Mouse (Mus musculus) cerebellum, adult 11-12 months (tissue): ENCODE measurements around the gene Fam83b.

Source experiments
- DNase-seq: peaks from one replicate; pipeline ENCODE4 v3.0.0; 2022

Gene Fam83b

DNA sequence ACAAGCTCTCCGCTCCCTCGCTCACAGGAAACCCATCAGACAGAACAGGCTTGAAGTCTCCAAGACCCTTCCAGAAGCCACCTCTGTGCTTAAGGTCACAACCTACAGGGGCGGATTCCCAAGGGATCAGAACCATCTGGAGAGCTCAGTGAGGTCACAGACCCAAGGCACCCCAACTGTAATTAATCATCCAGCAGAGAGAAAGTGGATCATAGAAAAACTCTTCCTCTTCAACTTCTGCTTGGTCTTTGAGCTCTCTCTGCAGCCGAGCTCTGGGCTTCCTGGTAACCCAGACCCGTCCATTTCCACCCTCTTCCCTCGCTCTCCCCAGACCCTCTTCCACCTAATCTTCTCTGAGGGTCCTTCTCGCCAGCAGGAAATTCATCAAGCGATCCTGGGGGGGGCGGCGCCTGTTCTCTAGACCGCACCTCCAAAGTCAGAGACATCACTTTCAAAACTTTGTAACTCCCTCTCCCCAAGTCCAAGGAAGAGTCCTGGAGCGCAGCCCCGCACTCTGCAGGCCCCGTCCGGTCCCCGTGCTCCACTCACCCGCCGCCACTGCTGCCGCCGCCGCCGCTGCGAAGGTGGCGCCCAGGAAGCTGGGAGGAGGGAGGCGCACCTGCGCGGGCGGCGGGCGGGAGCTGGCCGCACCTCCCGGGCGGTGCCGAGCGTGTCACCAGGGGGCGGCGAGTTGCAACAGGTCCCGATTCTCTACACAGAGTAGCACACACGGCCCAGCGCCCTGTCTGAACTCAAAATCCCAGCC, at the start of gene Fam83b:
TSS of gene Fam83b (minus strand) at position 602 of the 766 bp plus-strand sequence.
- DNase-seq, result no peak

DNA sequence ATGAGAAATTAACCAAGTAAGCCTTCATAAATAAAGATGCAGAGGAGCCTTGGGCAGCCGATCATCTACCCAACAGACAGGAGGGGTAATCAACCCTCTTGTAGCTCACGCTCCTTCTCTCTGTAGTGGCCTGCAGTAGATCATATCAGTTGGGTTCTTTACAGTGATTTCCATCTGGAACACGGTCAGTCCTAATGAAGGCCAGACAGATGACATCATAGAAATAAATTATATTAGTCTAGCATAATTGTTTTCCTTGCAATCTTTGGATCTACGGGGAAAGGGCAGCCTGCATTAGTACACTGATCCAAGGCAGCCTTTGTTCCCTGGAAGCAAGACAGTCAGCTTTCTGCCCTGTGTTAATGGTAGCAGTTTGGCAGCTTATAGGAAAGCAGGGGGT, 47.2 kb upstream of the Fam83b start:
- DNase-seq, result no peak

DNA sequence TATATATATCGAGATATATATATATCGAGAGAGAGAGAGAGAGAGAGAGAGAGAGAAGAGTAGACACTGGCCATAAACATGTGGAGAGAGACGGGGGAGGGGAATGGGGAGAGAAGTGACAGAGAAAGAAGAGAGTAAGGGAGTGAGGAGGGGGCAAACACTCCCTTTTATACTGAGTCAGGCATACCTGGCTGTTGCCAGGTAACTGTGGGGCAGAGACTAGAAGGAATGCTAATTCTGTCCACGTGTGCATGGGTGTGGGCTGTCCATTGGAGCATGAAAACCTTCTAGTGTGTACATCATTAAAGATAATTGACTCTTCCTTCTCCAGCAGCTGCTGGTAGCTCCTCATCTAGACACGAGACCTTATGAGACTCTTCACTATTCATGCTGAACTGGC, 36.8 kb upstream of the Fam83b start:
- no peak for DNase-seq

DNA sequence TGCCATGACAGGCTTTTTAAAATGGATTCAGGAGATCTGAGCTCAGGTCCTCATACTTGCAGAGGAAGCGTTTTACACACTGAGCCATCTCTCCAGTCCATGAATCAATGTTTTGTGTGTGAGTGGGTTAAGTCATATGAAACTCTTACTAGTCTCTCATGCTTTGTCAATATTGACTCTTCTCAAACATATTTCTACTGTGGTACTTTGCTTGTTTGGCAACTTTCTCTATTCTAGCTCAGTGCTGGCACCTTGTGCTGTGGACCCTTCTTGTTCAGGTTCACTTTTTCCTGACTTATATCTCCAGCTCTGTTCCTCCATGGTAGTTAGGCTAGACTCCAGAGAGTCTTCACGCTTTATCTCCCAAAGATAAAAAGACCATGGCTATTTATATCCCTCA, 36.0 kb upstream of the Fam83b start:
- no peak for DNase-seq

DNA sequence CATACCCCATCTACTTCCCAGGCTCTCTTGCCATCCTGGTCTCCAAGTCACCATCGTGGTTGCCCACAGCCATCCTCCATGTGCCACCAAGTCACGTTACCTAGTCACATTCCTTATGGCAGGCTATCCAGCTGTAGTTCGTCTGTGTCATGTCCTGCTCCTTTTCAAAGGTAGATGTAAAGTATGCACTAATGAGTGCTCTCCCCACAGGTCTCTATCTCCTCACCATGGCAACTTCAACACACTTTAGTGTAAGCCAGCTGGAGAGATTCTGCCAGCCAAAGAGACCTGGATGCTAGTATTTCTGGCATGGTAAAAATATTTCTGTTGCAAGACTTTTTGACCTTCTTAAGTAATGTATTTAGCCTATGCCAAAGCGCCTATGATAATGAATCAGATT, 30.5 kb upstream of the Fam83b start:
- no peak for DNase-seq

DNA sequence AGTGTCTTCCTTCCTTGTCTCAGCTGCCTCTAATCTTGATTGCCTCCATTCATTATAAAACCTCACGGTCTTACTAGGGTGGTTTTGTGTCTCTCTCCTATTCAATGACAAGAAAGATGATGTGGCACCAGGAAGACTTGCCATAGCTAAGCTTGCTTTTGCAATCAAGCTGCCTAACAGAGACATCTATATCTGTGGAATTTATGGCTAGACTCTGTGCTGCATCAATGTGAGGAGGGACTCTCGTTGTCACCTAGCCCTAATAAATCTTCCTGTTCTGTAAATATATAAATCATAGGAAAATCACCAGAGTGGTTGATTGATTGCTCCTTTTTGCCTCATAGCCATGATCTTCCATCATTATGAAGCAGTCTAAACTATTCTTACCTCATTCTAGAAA, 26.9 kb upstream of the Fam83b start:
- DNase-seq, result no peak

DNA sequence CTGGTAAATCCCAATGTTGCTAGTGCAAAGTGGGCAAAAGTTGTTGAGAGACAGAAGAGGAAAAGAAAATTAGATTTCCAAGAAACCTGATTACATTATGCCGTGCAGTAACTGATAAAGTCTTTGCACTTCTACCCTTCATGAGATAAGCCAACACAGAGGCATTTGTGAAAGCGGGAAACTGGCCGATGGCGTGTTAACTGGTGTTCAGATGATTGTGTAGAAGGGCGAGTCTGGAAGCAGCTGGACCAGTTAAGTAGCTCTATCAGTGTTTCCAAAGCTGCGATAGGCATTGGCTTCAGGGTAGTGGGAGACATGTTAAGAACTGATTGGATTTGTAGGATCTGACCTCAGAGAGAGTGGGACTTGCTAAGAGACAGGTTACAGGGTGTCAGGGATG, 17.0 kb upstream of the Fam83b start:
- DNase-seq, result no peak

DNA sequence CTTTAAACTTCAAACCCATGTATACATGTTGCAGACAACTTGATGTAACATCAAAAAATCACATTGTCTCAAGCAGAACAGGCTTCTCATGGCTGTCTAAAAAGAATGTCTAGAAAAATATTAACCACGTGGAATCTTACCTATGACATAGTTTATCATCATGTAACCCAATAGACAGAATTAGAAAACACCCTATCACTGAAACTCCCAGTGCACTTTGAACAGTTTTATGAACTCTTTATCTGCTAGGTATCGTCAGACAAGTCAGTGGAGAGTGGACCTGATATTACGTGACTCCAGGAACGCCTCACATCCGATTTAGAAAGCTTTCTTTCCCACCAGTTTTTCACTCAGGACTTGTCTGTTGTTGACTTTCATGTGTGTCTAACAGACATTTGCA, 15.1 kb upstream of the Fam83b start:
- no peak for DNase-seq

DNA sequence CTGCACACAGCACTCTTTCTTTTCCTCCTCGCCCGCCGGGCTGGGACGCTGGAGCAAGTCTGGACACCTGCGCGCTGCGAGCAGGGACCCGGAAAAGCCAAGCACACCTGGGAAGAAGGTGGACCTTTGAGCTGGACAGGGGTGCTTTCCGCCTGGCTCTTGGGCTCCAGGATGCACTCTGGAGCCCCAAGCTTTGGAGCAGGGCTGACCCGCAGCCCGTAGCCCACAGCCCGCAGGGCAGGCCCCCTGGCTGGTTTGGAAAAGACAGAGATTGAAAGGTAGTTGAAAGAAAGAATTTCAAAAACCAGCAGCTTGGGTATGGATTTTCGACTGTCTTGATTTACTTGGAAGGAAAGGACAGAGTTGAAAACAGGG, 352 bp upstream of the Fam83b start:
- DNase-seq, result no peak

DNA sequence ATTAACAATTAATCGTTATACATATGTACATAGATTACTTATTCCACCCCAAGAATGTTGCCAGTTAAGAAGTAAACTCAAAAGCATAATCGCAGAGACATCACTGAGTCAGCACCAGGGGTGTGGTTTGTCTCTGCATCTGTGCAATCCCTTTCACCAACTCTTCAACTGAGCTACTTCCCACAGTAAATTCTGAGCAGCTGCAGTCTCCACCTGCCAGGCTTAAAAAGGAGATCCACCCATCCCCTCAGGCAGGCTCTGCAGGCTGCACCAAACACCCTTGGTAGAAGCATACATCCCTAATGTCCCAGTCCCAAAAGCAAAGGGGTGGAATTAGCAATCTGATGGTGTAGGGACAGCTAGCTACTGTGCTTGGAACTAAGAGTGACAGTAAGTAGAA, 1.3 kb downstream of the Fam83b start:
- no peak for DNase-seq

DNA sequence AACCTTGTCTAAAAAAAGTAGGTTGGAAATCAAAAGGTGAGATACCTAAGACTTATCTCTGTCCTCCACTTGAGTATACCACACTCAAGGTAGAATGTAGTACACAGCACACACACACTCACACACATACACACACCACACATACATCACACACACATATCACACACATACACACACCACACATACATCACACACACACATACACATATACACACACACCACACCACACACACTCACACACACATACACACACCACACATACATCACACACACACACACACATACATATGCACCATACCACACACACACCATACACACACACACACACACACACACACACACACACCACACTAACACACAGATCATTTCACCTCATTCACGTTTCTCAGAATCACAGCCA, 2.8 kb downstream of the Fam83b start:
- no peak for DNase-seq

DNA sequence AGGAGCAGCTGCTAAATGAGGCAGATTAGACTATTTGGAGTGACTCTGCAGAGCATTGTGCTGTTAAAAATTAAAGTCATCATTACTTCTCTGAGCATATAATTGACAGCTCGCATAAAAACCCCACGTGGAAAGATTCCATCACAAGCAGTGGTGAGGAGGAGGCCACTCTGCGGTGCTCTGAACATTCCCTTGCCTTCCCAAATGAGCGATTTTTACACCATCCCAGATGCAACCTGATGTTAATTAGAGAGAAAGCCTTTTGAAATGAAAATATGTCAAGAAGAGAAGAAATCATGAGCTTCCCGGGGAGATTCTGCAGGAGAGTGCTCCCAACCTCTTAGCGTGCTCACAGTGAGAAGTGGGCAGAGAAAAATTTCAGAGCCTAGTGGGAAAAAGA, 4.1 kb downstream of the Fam83b start:
- no peak for DNase-seq

DNA sequence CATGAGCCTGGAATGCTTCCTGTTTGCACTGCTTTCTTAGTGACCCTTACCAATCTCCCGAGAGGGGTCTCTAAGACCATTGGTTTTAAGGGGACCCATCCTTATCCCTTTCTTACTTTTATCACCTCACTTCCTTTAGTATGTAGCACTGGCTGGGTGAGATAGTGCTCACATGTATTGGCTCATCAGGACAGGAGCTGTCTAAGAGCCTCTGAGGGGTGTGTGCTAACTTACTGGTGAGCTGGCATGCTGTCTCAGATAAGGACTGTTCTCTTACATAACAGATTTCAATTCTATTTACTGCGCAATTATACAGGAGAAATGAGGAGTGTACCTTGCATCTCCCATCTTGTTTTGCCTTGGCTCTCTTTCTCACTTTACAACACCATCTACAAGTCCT, 7.7 kb downstream of the Fam83b start:
- DNase-seq, result no peak

DNA sequence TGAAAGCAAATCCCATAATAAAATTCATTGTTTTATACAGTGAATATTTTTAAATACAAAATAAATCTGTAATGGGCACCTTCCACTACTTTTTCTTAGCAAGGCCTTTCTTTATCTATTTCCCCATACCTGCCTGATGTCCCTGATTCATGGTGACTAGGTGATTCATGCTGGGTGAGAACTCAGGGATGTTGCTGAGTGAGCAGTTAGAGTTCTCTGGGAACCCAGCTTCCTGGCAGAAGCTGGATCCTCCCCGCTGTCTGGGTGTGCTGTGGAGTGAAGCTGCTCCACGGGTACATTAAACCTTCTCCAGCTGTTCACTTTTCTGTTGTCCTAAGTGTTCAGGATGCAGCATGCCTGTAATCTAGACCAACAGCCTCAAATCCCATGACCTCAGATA, 13.2 kb downstream of the Fam83b start:
- DNase-seq, result no peak

DNA sequence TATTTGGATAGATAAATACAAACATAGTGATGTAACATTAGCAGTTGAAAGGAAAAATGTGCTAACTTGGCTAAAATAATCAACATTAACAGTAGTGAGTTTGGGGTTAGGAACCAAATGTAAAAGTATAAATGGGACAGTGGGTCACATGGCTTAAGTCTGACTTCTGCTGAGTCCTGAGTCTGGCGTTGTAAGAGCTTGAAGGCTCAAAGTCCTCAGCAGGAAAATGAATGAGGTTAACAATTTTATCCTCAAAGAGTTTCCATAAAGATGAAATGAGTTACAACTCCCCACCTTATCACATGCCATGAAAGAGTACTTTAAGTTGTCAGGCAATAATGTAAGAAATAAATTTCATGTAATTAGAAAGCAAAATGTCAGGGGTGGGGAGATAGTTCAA, 13.8 kb downstream of the Fam83b start:
- DNase-seq, result no peak

DNA sequence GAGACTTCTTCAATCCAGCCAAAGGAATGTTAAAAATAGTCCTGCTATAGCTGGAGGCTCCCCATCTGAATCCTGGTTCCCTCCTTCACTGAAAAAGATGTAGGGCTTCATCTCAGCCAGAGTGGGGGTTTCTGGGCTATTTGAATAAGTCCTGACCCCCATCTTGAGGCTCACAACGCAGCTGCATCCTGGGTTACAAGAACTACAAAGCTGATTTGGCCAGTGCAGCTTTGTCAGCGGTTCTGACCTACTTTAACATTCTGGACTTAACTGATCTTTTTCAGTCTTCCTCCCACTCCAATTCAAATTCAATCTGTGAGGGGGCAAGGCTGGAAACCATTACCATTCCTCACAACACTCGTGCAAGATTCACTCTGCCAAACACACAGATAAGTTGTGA, 20.2 kb downstream of the Fam83b start:
- DNase-seq, result peak; percentile 2

DNA sequence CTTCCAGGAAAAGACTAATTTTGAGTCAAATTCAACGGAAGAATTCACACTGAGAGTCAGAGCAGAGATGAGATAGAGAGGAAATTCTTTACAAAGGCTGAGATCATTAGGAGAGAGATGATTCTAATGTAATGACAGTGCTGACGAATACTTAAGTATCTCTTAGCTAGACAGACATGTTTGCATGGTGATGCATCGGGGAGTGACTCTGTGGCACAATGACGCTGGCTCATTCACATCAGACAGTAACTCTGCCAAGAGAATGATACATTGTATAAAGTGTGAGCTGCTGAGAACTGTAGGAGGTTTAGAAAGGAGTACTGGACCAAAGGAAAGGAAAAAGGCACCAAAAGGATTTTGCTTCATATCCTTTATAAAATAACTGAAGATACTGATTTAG, 26.2 kb downstream of the Fam83b start:
- no peak for DNase-seq

DNA sequence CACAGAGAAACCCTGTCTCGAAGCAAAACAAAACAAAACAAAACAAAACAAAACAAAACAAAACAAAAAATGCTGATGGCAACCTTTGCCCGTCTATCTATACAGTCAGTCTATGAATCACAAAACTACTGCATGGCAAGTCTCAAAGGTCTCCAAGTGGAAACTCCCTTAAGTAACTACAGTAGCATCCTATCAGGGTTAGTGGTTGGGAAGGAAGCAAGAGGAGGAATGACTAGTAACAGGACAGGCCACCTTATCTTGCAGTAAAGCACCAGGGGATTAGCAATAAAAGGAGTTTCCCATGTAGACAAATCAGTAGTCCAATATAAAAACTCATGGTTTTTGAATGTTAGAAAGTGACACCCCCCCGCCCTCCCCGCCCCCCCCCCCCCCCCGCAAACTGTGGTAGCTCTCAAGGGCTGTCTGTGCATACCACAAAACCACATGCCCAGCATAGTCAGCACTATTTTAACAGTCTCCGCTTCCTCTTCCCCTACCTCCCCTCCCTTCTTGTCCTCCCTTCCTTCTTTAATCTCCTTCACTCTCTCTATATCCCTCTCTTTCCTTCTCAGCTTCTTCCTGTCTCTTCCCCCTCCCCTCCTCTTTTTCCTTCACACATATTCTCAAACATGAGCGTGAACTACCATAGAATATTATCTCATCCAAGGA, 26.8 kb downstream of the Fam83b start:
- DNase-seq, result no peak

DNA sequence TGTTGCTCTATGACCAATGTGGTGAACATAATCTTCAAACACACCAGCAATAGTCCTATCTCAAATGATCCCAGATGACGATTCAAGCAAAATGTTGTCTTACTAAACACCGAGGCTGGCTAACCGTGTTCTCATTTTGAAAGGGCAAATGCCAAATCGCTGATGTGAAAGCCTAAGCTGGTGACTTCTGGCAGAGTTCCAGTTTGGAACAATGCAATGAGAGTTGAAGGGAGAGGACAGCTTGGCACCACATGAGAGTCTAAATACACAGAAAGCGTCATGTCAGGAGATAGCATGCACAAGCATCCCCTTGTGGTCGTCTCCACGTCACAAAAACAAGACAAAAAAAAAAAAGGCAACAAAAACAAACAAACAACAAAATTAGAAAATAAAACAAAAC, 27.6 kb downstream of the Fam83b start:
- no peak for DNase-seq

DNA sequence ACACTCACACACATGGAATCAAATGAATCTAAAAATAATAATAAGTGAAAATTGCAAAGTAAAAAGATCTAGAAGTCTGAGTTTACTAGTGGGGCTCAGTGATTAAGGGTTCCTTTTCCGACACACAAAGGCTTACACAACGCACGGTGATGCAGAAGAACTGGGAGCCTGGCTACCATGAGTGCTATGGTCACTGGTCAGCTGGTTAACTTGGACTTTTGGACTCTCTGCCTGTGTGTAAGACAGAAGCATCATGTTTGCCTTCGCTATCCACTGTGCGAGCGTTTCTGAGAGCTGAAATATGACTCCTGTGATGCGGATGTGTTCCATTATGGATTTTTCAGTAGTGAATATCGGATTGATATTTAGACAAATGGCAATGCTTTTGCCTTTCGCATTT, 30.9 kb downstream of the Fam83b start:
- DNase-seq, result no peak

DNA sequence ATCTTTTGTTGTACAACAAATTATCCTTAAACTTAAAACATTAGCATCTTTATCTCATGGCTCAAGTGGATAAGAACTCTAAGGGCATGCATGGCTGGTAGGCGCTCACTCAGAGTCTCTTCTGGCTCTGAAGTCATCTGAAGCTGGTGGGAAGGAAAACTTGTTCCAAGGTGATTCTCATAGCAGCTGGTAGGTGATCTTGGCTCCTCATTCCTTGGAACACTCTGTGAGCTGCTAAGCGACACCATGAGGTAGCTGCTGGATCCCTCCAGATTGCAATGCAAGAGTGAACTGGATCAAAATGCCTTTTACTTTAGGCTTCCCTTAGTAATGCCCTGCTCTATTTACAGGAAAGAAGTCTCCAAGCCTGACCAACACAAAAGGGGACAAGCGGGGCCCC, 34.5 kb downstream of the Fam83b start:
- no peak for DNase-seq

DNA sequence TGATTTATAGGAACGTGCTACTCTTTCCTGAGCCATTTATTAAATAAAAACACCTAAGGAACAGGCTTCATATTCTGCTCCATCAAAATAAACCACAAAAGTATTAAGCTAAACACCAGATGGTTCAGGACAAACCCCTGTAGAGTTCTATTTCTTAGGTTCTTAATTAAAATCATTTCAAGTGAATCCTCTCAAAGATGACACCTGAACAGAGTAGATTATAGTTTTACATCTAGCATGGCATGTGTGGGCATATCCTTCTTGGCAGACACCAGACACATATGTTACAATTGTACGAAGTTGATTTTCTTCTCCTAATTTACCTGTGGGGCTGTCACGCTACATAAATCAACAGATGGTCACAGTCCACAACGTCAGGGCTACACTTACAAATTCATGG, 35.5 kb downstream of the Fam83b start:
- no peak for DNase-seq

DNA sequence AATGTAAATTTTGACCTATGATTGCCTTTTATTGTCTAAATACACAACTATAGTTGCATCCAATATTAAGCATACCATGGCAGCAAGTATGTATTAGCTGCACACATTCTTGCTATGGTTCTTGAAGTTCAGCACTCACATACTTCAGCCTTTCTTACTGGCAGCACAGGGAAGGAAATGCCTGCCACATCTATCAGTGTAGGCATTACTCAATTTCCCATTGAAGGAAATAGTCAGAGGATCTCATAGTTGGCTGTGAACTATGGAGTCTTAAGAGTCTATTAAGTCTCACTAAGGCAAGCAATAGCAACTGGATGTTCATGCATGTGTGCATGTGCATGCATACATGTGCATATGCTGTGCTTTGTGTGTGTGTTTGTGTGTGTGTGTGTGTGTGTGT, 41.3 kb downstream of the Fam83b start:
- no peak for DNase-seq

DNA sequence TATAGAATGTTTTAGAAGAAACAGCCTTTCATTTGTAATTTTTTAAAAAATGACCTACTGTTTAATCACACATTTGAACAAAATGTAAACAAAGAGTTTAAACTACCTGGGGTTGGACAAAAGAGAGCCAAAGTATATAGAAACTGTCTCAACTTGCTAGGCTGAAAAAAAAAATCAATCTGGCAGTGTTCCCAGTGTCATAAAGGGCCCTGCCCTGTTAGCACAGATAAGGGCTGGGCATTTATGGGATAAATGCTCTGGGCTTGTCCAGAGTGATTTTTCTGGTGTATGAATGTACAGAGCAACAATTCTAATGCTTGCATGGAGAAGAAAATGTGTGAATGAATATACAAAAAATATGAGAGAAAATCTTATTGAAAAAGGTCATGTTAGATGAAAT, 43.8 kb downstream of the Fam83b start:
- no peak for DNase-seq

DNA sequence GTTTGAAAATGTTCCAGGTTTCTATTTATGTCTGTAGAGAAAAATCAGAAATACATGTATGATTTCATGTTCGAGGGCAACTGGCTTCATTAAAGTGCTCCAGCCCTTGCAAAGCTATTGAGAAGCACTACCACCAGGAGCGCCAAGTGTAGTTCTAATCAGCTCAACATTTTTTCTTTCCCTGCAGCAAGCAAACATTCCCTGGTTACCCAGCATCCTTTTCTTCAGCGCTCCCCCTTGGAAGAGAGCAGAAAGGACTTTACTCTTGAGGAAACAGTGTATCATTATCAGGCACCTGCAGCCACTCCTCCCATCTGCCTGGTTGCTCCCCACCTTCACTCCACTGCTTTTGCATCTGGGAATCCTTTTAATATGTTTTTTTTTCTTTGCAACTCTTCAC, 45.3 kb downstream of the Fam83b start:
- no peak for DNase-seq
